Mouse (Mus musculus) CH12.LX (cell line): Measurements from ENCODE around the gene Cmah. TPM values are rescaled to one million over a fixed set of nuclear protein-coding genes. Genes with fewer than 3 reads are reported as not detected.

ENCODE experiments used
- DNase-seq: peaks from one replicate; pipeline ENCODE4 v3.0.0-alpha.2; 2013; ENCODE audit errors: extremely low read depth
- H3K27ac ChIP-seq: 2 replicates; pipeline ENCODE4 v1.5.1; 2012; ENCODE audit warnings: low read depth, mild to moderate bottlenecking, control low read depth, moderate library complexity; ENCODE audit not compliant: insufficient read depth
- H3K27me3 ChIP-seq: replicated peaks from 2 replicates; pipeline ENCODE3; 2012; ENCODE audit warnings: inconsistent platforms
- H3K36me3 ChIP-seq, 2 experiments: replicated peaks in 1 of 2; 2 replicates each; pipeline versions ENCODE3 to v1.6.1; 2012; ENCODE audit warnings: inconsistent platforms in 1 of 2, low read length in 1 of 2, mild to moderate bottlenecking in 1 of 2, mixed read lengths in 1 of 2, moderate library complexity in 1 of 2; ENCODE audit not compliant: control insufficient read depth in 1 of 2, insufficient read depth in 1 of 2
- H3K4me1 ChIP-seq, 2 experiments: 2 replicates each; pipeline ENCODE4 v1.6.1; 2012; ENCODE audit warnings: inconsistent platforms in 1 of 2, moderate library complexity in 1 of 2; ENCODE audit not compliant: insufficient read depth in 2 of 2, control insufficient read depth in 1 of 2
- H3K4me2 ChIP-seq: 2 replicates; pipeline ENCODE4 v1.6.1; 2012; ENCODE audit warnings: low read depth, mild to moderate bottlenecking, control low read depth; ENCODE audit not compliant: poor library complexity, insufficient read depth, severe bottlenecking
- H3K4me3 ChIP-seq, 3 experiments: fragments of 150-350 bp in 1 of 3; sonication (generic) in 1 of 3; replicated peaks in 1 of 3; 2 replicates each; pipeline versions ENCODE3 to v1.5.1; 2011 to 2012; ENCODE audit warnings: low read depth in 2 of 3, low read length in 2 of 3, mild to moderate bottlenecking in 2 of 3, moderate library complexity in 2 of 3, control low read depth in 1 of 3, improper control_type of control experiment in 1 of 3, inconsistent platforms in 1 of 3, mixed read lengths in 1 of 3; ENCODE audit not compliant: poor library complexity in 1 of 3
- H3K79me2 ChIP-seq: replicated peaks from 2 replicates; pipeline ENCODE4 v1.6.1; 2012; ENCODE audit warnings: mild to moderate bottlenecking, moderate library complexity; ENCODE audit not compliant: control insufficient read depth, poor library complexity, insufficient read depth, severe bottlenecking; ENCODE audit errors: extremely low read depth
- H3K9ac ChIP-seq: 2 replicates; pipeline ENCODE4 v1.6.1; 2012; ENCODE audit warnings: low read depth, mild to moderate bottlenecking, control low read depth, moderate library complexity; ENCODE audit not compliant: insufficient read depth
- H3K9me3 ChIP-seq: replicated peaks from 2 replicates; pipeline ENCODE3; 2012; ENCODE audit warnings: low read length, inconsistent platforms, mixed read lengths
- BHLHE40 ChIP-seq: IDR thresholded peaks from 2 replicates; pipeline ENCODE4 v1.6.1; 2011; ENCODE audit warnings: mild to moderate bottlenecking, low read depth, low read length, improper control_type of control experiment
- CHD1 ChIP-seq: IDR thresholded peaks from 2 replicates; pipeline ENCODE4 v1.6.1; 2012; ENCODE audit warnings: low read depth, low read length, improper control_type of control experiment, inconsistent platforms
- CHD2 ChIP-seq: IDR thresholded peaks from 2 replicates; pipeline ENCODE4 v1.6.1; 2011; ENCODE audit warnings: low read length, improper control_type of control experiment
- ELF1 ChIP-seq: IDR thresholded peaks from 2 replicates; pipeline ENCODE4 v1.6.1; 2014; ENCODE audit warnings: low read depth, mild to moderate bottlenecking, inconsistent platforms, low read length, improper control_type of control experiment
- EP300 ChIP-seq: IDR thresholded peaks from 2 replicates; pipeline ENCODE4 v1.6.1; 2011; ENCODE audit warnings: low read length, improper control_type of control experiment
- ETS1 ChIP-seq: conservative IDR thresholded peaks from 2 replicates; pipeline ENCODE4 v1.6.1; 2012; ENCODE audit warnings: low read depth, mild to moderate bottlenecking, inconsistent platforms, low read length, improper control_type of control experiment, moderate library complexity
- GABPA ChIP-seq: IDR thresholded peaks from 2 replicates; pipeline ENCODE4 v1.6.1; 2012; ENCODE audit warnings: low read depth, low read length, improper control_type of control experiment, inconsistent platforms; ENCODE audit not compliant: insufficient replicate concordance
- HCFC1 ChIP-seq: IDR thresholded peaks from 2 replicates; pipeline ENCODE4 v1.6.1; 2012; ENCODE audit warnings: low read depth, mild to moderate bottlenecking, inconsistent platforms, low read length, improper control_type of control experiment
- IRF4 ChIP-seq: IDR thresholded peaks from 2 replicates; pipeline ENCODE4 v1.6.1; 2014; ENCODE audit warnings: low read depth, mild to moderate bottlenecking, inconsistent platforms, low read length, improper control_type of control experiment
- JUN ChIP-seq: IDR thresholded peaks from 2 replicates; pipeline ENCODE4 v1.6.1; 2011; ENCODE audit warnings: low read depth, mild to moderate bottlenecking, low read length, improper control_type of control experiment, moderate library complexity; ENCODE audit not compliant: insufficient read depth
- JUND ChIP-seq: conservative IDR thresholded peaks from 2 replicates; pipeline ENCODE4 v1.6.1; 2011; ENCODE audit warnings: low read depth, low read length, improper control_type of control experiment
- MAFK ChIP-seq: IDR thresholded peaks from 2 replicates; pipeline ENCODE4 v1.6.1; 2011; ENCODE audit warnings: low read length, improper control_type of control experiment; ENCODE audit not compliant: insufficient replicate concordance
- MAX ChIP-seq: IDR thresholded peaks from 2 replicates; pipeline ENCODE4 v1.6.1; 2011; ENCODE audit warnings: low read length, improper control_type of control experiment
- MAZ ChIP-seq: IDR thresholded peaks from 2 replicates; pipeline ENCODE4 v1.6.1; 2012; ENCODE audit warnings: low read depth, mild to moderate bottlenecking, inconsistent platforms, low read length, improper control_type of control experiment, moderate library complexity
- MEF2A ChIP-seq: IDR thresholded peaks from 2 replicates; pipeline ENCODE4 v1.6.1; 2014; ENCODE audit warnings: low read depth, mild to moderate bottlenecking, inconsistent platforms, low read length, improper control_type of control experiment, borderline replicate concordance
- MXI1 ChIP-seq: IDR thresholded peaks from 2 replicates; pipeline ENCODE4 v1.6.1; 2011; ENCODE audit warnings: mild to moderate bottlenecking, low read depth, low read length, improper control_type of control experiment
- NELFE ChIP-seq: IDR thresholded peaks from 2 replicates; pipeline ENCODE4 v1.6.1; 2011; ENCODE audit warnings: low read depth, low read length, improper control_type of control experiment
- NRF1 ChIP-seq: IDR thresholded peaks from 2 replicates; pipeline ENCODE4 v1.6.1; 2014; ENCODE audit warnings: low read depth, mild to moderate bottlenecking, inconsistent platforms, low read length, improper control_type of control experiment, moderate library complexity
- RAD21 ChIP-seq: IDR thresholded peaks from 2 replicates; pipeline ENCODE4 v1.6.1; 2011; ENCODE audit warnings: low read depth, mild to moderate bottlenecking, low read length, improper control_type of control experiment, moderate library complexity
- SIN3A ChIP-seq: IDR thresholded peaks from 2 replicates; pipeline ENCODE4 v1.6.1; 2012; ENCODE audit warnings: low read length, improper control_type of control experiment, inconsistent platforms
- SMC3 ChIP-seq: IDR thresholded peaks from 2 replicates; pipeline ENCODE4 v1.6.1; 2011; ENCODE audit warnings: low read depth, low read length, improper control_type of control experiment
- TBP ChIP-seq: conservative IDR thresholded peaks from 2 replicates; pipeline ENCODE4 v1.6.1; 2011; ENCODE audit warnings: low read depth, low read length, improper control_type of control experiment
- TCF12 ChIP-seq: IDR thresholded peaks from 2 replicates; pipeline ENCODE4 v1.6.1; 2014; ENCODE audit warnings: low read depth, mild to moderate bottlenecking, inconsistent platforms, low read length, improper control_type of control experiment
- UBTF ChIP-seq: IDR thresholded peaks from 2 replicates; pipeline ENCODE4 v1.6.1; 2012; ENCODE audit warnings: low read depth, mild to moderate bottlenecking, inconsistent platforms, low read length, improper control_type of control experiment, moderate library complexity
- USF1 ChIP-seq: IDR thresholded peaks from 2 replicates; pipeline ENCODE4 v1.6.1; 2014; ENCODE audit warnings: low read depth, mild to moderate bottlenecking, inconsistent platforms, low read length, improper control_type of control experiment
- ZC3H11A ChIP-seq: IDR thresholded peaks from 2 replicates; pipeline ENCODE4 v1.6.1; 2012; ENCODE audit warnings: low read depth, mild to moderate bottlenecking, inconsistent platforms, low read length, improper control_type of control experiment
- dilution Hi-C: fragments of 300-500 bp; cut with MboI; formaldehyde crosslinking; loops from 2 replicates; pipeline ENCODE4 v1.14.3; 2020; ENCODE audit warnings: low sequenced_read_pairs; ENCODE audit not compliant: extremely low pct_unique_long_range_greater_than_20kb, extremely low pct_ligation_motif_present
- in situ Hi-C: fragments of 300-500 bp; cut with MboI; formaldehyde crosslinking; loops from 3 replicates; pipeline ENCODE4 v1.14.3; 2019; ENCODE audit warnings: low sequenced_read_pairs, low pct_ligation_motif_present, low pct_unique_long_range_greater_than_20kb, mixed read lengths
- polyA plus RNA-seq: library from polyadenylated mRNA; unstranded; fragments of >175 nt; gene quantifications from 2 replicates; pipeline ENCODE4 v1.2.1, GENCODE M21; 2012; ENCODE audit warnings: low read depth; ENCODE audit not compliant: insufficient read length
- total RNA-seq, 2 experiments: library from RNA; depleted of rRNA; stranded (reverse); fragments of 300-350 nt in 1 of 2; fragments of >200 nt in 1 of 2; gene quantifications; 2 replicates each; pipeline ENCODE4 v1.2.3; 2012 to 2014

Cmah gene
- total and polyA plus RNA-seq, 3 experiments, result 5.0 to 17.4 (median 5.5) TPM

GRCm38 (mm10) chr13:24444709-24445108 is 117.5 kb downstream of the Cmah start:
- Histone ChIP-seq H3K27me3 (no peaks in the 10 kb centered on the region), H3K79me2 (no peaks in the 10 kb centered on the region), H3K36me3 (peaks cover 10 to 37% of the 10 kb centered on the region in 2 experiments), H3K9ac (peak overlapping the region; percentile 36; the same call in 1 of the 2 replicates), H3K4me3 (no peak overlapping the region), H3K4me2 (peak overlapping the region; percentile 97), H3K27ac (peak overlapping the region; percentile 58), H3K9me3 (peaks cover 6% of the 10 kb centered on the region), H3K4me1 (peaks cover 11 to 64% of the 10 kb centered on the region in 2 experiments)
- TF ChIP-seq JUND, result peak; percentile 55; the same call in 1 of the 2 replicates
- TF ChIP-seq MEF2A, result peak; percentile 96
- TF ChIP-seq RAD21, result no peak; the same call in none of the 2 replicates
- TF ChIP-seq MAX, result no peak
- TF ChIP-seq NELFE, result no peak
- TF ChIP-seq NRF1, result no peak
- peak; percentile 96 for TF ChIP-seq EP300
- TF ChIP-seq ZC3H11A, result no peak
- peak; percentile 56; the same call in 1 of the 2 replicates for TF ChIP-seq TBP
- no peak for TF ChIP-seq MAZ
- no peak for TF ChIP-seq UBTF
- TF ChIP-seq TCF12, result peak; percentile 70; the same call in 1 of the 2 replicates
- TF ChIP-seq MAFK, result 0 out of 2 replicates have a peak, but pooled peaks have one; percentile 38
- TF ChIP-seq USF1, result no peak
- TF ChIP-seq HCFC1, result no peak; the same call in 1 of the 2 replicates
- TF ChIP-seq SIN3A, result peak; percentile 46; the same call in 1 of the 2 replicates
- TF ChIP-seq MXI1, result no peak
- no peak for TF ChIP-seq SMC3
- peak; percentile 69 for TF ChIP-seq ETS1
- no peak for TF ChIP-seq GABPA
- 0 out of 2 replicates have a peak, but pooled peaks have one; percentile 29 for TF ChIP-seq CHD1
- TF ChIP-seq JUN, result no peak
- TF ChIP-seq ELF1, result no peak; the same call in 1 of the 2 replicates
- TF ChIP-seq BHLHE40, result peak; percentile 77
- TF ChIP-seq IRF4, result peak; percentile 95
- TF ChIP-seq CHD2, result peak; percentile 35; the same call in 1 of the 2 replicates
- in situ Hi-C loops, result no loop called here
- dilution Hi-C loops, result no loop called here
- peak; percentile 82 for DNase-seq
